Mouse (Mus musculus): Measurements from ENCODE around the gene Ap1b1.

DNA sequence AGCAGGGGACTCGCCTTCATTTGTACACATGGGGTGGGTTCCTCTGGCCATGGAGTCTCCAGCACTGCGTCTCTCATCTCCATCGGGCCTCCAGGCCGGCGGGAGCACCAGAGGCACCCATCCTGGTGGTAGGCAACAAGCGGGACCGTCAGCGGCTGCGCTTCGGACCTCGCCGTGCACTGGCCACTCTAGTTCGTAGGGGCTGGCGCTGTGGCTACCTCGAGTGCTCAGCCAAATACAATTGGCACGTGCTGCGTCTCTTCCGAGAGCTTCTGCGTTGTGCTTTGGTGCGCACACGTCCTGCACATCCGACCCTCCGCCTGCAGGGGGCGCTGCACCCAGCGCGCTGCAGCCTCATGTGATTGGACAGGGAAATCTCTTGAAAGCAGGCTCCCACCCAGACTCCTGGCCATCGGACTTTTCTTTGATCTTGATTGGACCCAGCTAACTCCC lies 73.1 kb downstream of the Ap1b1 start:
- TF ChIP-seq TBP (conservative IDR thresholded peaks at IDR 0.05; ENCODE audit: low read depth, low read length) (no peak), BHLHE40 (IDR thresholded peaks at IDR 0.05; ENCODE audit: low read depth, low read length) (0 out of 2 replicates have a peak, but pooled peaks have one; percentile 3), POLR2A (IDR thresholded peaks at IDR 0.05; ENCODE audit: low read depth, low read length) (no peak), CTCF (conservative IDR thresholded peaks at IDR 0.05 in 1 of 2, IDR thresholded peaks at IDR 0.05 in 1 of 2; ENCODE audit: low read depth in 2 of 2, low read length in 2 of 2) (peak; percentile 73 to 83), MAX (IDR thresholded peaks at IDR 0.05; ENCODE audit: low read length) (no peak), GABPA (IDR thresholded peaks at IDR 0.05; ENCODE audit: insufficient replicate concordance, low read depth, low read length) (no peak), JUND (conservative IDR thresholded peaks at IDR 0.05; ENCODE audit: low read depth, low read length) (no peak), RAD21 (IDR thresholded peaks at IDR 0.05; ENCODE audit: low read depth, low read length) (no peak; the same call in 1 of the 2 replicates), USF1 (IDR thresholded peaks at IDR 0.05; ENCODE audit: low read depth, low read length) (no peak), USF2 (conservative IDR thresholded peaks at IDR 0.05; ENCODE audit: low read depth, low read length) (no peak), UBTF (IDR thresholded peaks at IDR 0.05; ENCODE audit: low read depth, low read length) (no peak), EP300 (IDR thresholded peaks at IDR 0.05; ENCODE audit: low read length) (no peak)

Data from CH12.LX (cell line).